Mouse (Mus musculus) liver, embryonic 12.5 days (tissue): ENCODE results near the gene Spon1. TPM values are rescaled to one million over a fixed set of nuclear protein-coding genes. Genes with fewer than 3 reads are reported as not detected.

ENCODE experiments used
- ATAC-seq: fragments of 200-750 bp; cut with Nextera tagmentation; 2 replicates; pipeline ENCODE4 v1.8.0; 2017; ENCODE audit warnings: moderate number of reproducible peaks, mild to moderate bottlenecking, moderate library complexity
- H3K27ac ChIP-seq: fragments of 300-500 bp; sonication (generic); 2 replicates; pipeline ENCODE4 v1.5.1; 2016; ENCODE audit warnings: mild to moderate bottlenecking
- H3K27me3 ChIP-seq: fragments of 300-500 bp; sonication (generic); replicated peaks from 2 replicates; pipeline ENCODE4 v1.6.1; 2016; ENCODE audit warnings: mild to moderate bottlenecking, moderate library complexity
- H3K36me3 ChIP-seq: fragments of 300-500 bp; sonication (generic); 2 replicates; pipeline ENCODE4 v1.6.1; 2016; ENCODE audit warnings: mild to moderate bottlenecking, moderate library complexity
- H3K4me1 ChIP-seq: fragments of 300-500 bp; sonication (generic); 2 replicates; pipeline ENCODE4 v1.6.1; 2016
- H3K4me2 ChIP-seq: fragments of 300-500 bp; sonication (generic); 2 replicates; pipeline ENCODE4 v1.6.1; 2016; ENCODE audit warnings: mild to moderate bottlenecking, moderate library complexity
- H3K4me3 ChIP-seq: fragments of 300-500 bp; sonication (generic); 2 replicates; pipeline ENCODE4 v1.5.1; 2016; ENCODE audit warnings: mild to moderate bottlenecking, moderate library complexity
- H3K9ac ChIP-seq: fragments of 300-500 bp; sonication (generic); 2 replicates; pipeline ENCODE4 v1.6.1; 2016; ENCODE audit warnings: mild to moderate bottlenecking, moderate library complexity
- H3K9me3 ChIP-seq: fragments of 300-500 bp; sonication (generic); replicated peaks from 2 replicates; pipeline ENCODE4 v1.6.1; 2016; ENCODE audit warnings: mild to moderate bottlenecking, moderate library complexity
- WGBS: fragments of 180-500 bp; shearing (Covaris S2); methylation state at CpG from one replicate; pipeline ENCODE4 v1.1.7; 2016; ENCODE audit not compliant: insufficient replicate concordance; 5-methylcytosine and 5-hydroxymethylcytosine counted together
- polyA plus RNA-seq: library from polyadenylated mRNA; unstranded; fragments of >200 nt; fragmentation: Nextera tagmentation; extraction: Ambion mirVana; gene quantifications from 2 replicates; pipeline ENCODE4 v1.2.1, GENCODE M21; 2016

The Spon1 gene
- polyA plus RNA-seq, 1 experiment from 2014 or later: 1.8 TPM

- no peak overlapping the region for H3K4me2 ChIP-seq
- H3K27ac ChIP-seq: no peak overlapping the region
- no peaks in the 10 kb centered on the region for H3K27me3 ChIP-seq
- no peak overlapping the region for H3K4me3 ChIP-seq
- ATAC-seq: no peak
- no peak overlapping the region for H3K9ac ChIP-seq
- H3K36me3 ChIP-seq: no peaks in the 10 kb centered on the region
- no peaks in the 10 kb centered on the region for H3K9me3 ChIP-seq
- H3K4me1 ChIP-seq: peaks cover 31% of the 10 kb centered on the region
- WGBS: 69% methylated on average over 6 of the region's 6 CpGs
Measured at GRCm38 (mm10) chr7:113824651-113825050, 58.9 kb downstream of the Spon1 start.

- H3K27ac ChIP-seq: no peak overlapping the region
- H3K27me3 ChIP-seq: no peaks in the 10 kb centered on the region
- H3K4me2 ChIP-seq: no peak overlapping the region
- no peak overlapping the region for H3K4me3 ChIP-seq
- WGBS: 51% methylated on average over 5 of the region's 5 CpGs
- H3K4me1 ChIP-seq: peaks cover 31% of the 10 kb centered on the region
- ATAC-seq: no peak
- no peaks in the 10 kb centered on the region for H3K9me3 ChIP-seq
- H3K9ac ChIP-seq: no peak overlapping the region
- H3K36me3 ChIP-seq: no peaks in the 10 kb centered on the region
Measured at GRCm38 (mm10) chr7:113825498-113826205, 59.9 kb downstream of the Spon1 start.

GRCm38 (mm10) chr7:113826510-113826909, 60.7 kb downstream of the Spon1 start:
- Histone ChIP-seq H3K4me2 (peak overlapping the region; percentile 32), H3K9me3 (no peaks in the 10 kb centered on the region), H3K27ac (no peak overlapping the region), H3K27me3 (no peaks in the 10 kb centered on the region), H3K9ac (no peak overlapping the region), H3K4me1 (peaks cover 31% of the 10 kb centered on the region), H3K36me3 (no peaks in the 10 kb centered on the region), H3K4me3 (no peak overlapping the region)
- WGBS: 8% methylated on average over 1 of the region's 1 CpGs
- peak; percentile 82 for ATAC-seq

- H3K9me3 ChIP-seq: no peaks in the 10 kb centered on the region
- no peaks in the 10 kb centered on the region for H3K36me3 ChIP-seq
- H3K4me3 ChIP-seq: no peak overlapping the region
- no peak for ATAC-seq
- H3K9ac ChIP-seq: no peak overlapping the region
- H3K27me3 ChIP-seq: no peaks in the 10 kb centered on the region
- WGBS: 52% methylated on average over 2 of the region's 2 CpGs
- no peak overlapping the region for H3K4me2 ChIP-seq
- peaks cover 31% of the 10 kb centered on the region for H3K4me1 ChIP-seq
- H3K27ac ChIP-seq: no peak overlapping the region
Measured at GRCm38 (mm10) chr7:113828122-113828571, 62.3 kb downstream of the Spon1 start.

- no peak overlapping the region for H3K4me2 ChIP-seq
- H3K36me3 ChIP-seq: no peaks in the 10 kb centered on the region
- WGBS: 65% methylated on average over 2 of the region's 2 CpGs
- H3K27ac ChIP-seq: no peak overlapping the region
- H3K4me1 ChIP-seq: peaks cover 27% of the 10 kb centered on the region
- H3K27me3 ChIP-seq: no peaks in the 10 kb centered on the region
- no peak for ATAC-seq
- no peaks in the 10 kb centered on the region for H3K9me3 ChIP-seq
- H3K4me3 ChIP-seq: no peak overlapping the region
- no peak overlapping the region for H3K9ac ChIP-seq
Measured at GRCm38 (mm10) chr7:113828576-113828975, 62.8 kb downstream of the Spon1 start.

GRCm38 (mm10) chr7:113837151-113837550, 71.4 kb downstream of the Spon1 start:
- Histone ChIP-seq H3K4me3 (no peak overlapping the region), H3K9ac (no peak overlapping the region), H3K9me3 (no peaks in the 10 kb centered on the region), H3K4me1 (no peaks in the 10 kb centered on the region), H3K4me2 (no peak overlapping the region), H3K36me3 (no peaks in the 10 kb centered on the region), H3K27ac (no peak overlapping the region), H3K27me3 (no peaks in the 10 kb centered on the region)
- WGBS: 66% methylated on average over 4 of the region's 4 CpGs
- ATAC-seq: no peak

GRCm38 (mm10) chr7:113839431-113839830, 73.6 kb downstream of the Spon1 start:
- Histone ChIP-seq H3K9ac (no peak overlapping the region), H3K27ac (no peak overlapping the region), H3K4me1 (no peaks in the 10 kb centered on the region), H3K4me3 (no peak overlapping the region), H3K9me3 (no peaks in the 10 kb centered on the region), H3K27me3 (no peaks in the 10 kb centered on the region), H3K36me3 (no peaks in the 10 kb centered on the region), H3K4me2 (no peak overlapping the region)
- no peak for ATAC-seq
- 80% methylated on average over 8 of the region's 8 CpGs for WGBS

- no peak for ATAC-seq
Measured at GRCm38 (mm10) chr7:113841521-113841920, 75.7 kb downstream of the Spon1 start.

GRCm38 (mm10) chr7:113843150-113843549, 77.4 kb downstream of the Spon1 start:
- Histone ChIP-seq H3K27me3 (no peaks in the 10 kb centered on the region), H3K4me1 (peaks cover 7% of the 10 kb centered on the region; the same call in 1 of the 2 replicates), H3K9me3 (no peaks in the 10 kb centered on the region), H3K4me3 (no peak overlapping the region), H3K27ac (no peak overlapping the region), H3K36me3 (no peaks in the 10 kb centered on the region), H3K4me2 (no peak overlapping the region), H3K9ac (no peak overlapping the region)
- ATAC-seq: no peak
- 37% methylated on average over 2 of the region's 2 CpGs for WGBS

More at GRCm38 (mm10) chr7:113841521-113841920, 75.7 kb downstream of the Spon1 start:
- 62% methylated on average over 2 of the region's 2 CpGs for WGBS
- H3K9me3 ChIP-seq: no peaks in the 10 kb centered on the region
- peaks cover 2% of the 10 kb centered on the region; the same call in 1 of the 2 replicates for H3K4me1 ChIP-seq
- no peaks in the 10 kb centered on the region for H3K27me3 ChIP-seq
- H3K27ac ChIP-seq: no peak overlapping the region
- no peak overlapping the region for H3K9ac ChIP-seq
- H3K36me3 ChIP-seq: no peaks in the 10 kb centered on the region
- H3K4me2 ChIP-seq: no peak overlapping the region
- H3K4me3 ChIP-seq: no peak overlapping the region

GRCm38 (mm10) chr7:113845191-113845590, 79.4 kb downstream of the Spon1 start:
- WGBS: 67% methylated on average over 5 of the region's 5 CpGs
- no peak for ATAC-seq

GRCm38 (mm10) chr7:113846553-113846952, 80.8 kb downstream of the Spon1 start:
- Histone ChIP-seq H3K36me3 (no peaks in the 10 kb centered on the region), H3K9ac (no peak overlapping the region), H3K27me3 (no peaks in the 10 kb centered on the region), H3K4me3 (no peak overlapping the region), H3K4me2 (no peak overlapping the region), H3K9me3 (no peaks in the 10 kb centered on the region), H3K27ac (no peak overlapping the region), H3K4me1 (peaks cover 7% of the 10 kb centered on the region; the same call in 1 of the 2 replicates)
- peak; percentile 83 for ATAC-seq
- 36% methylated on average over 3 of the region's 3 CpGs for WGBS

More at GRCm38 (mm10) chr7:113845191-113845590, 79.4 kb downstream of the Spon1 start:
- Histone ChIP-seq H3K27me3 (no peaks in the 10 kb centered on the region), H3K4me1 (peaks cover 7% of the 10 kb centered on the region; the same call in 1 of the 2 replicates), H3K4me2 (no peak overlapping the region), H3K9ac (no peak overlapping the region), H3K36me3 (no peaks in the 10 kb centered on the region), H3K27ac (no peak overlapping the region), H3K9me3 (no peaks in the 10 kb centered on the region), H3K4me3 (no peak overlapping the region)

- Histone ChIP-seq H3K4me3 (no peak overlapping the region), H3K4me2 (no peak overlapping the region), H3K36me3 (no peaks in the 10 kb centered on the region), H3K4me1 (peaks cover 7% of the 10 kb centered on the region; the same call in 1 of the 2 replicates), H3K27ac (no peak overlapping the region), H3K9ac (no peak overlapping the region), H3K9me3 (no peaks in the 10 kb centered on the region), H3K27me3 (no peaks in the 10 kb centered on the region)
- WGBS: 45% methylated on average over 7 of the region's 7 CpGs
- 0 out of 2 replicates have a peak, but pooled peaks have one; percentile 54 for ATAC-seq
Measured at GRCm38 (mm10) chr7:113847041-113847819, 81.4 kb downstream of the Spon1 start.
